Mouse (Mus musculus) ES-E14 (cell line): ENCODE data around the gene Ctps2.

Source experiments
- CHD2 ChIP-seq: IDR thresholded peaks from 2 replicates; pipeline ENCODE4 v1.6.1; 2014; ENCODE audit warnings: mild to moderate bottlenecking, low read depth, low read length, inconsistent platforms
- MAFK ChIP-seq: IDR thresholded peaks from 2 replicates; pipeline ENCODE4 v1.6.1; 2014; ENCODE audit warnings: mild to moderate bottlenecking, low read depth, low read length, inconsistent platforms; ENCODE audit not compliant: insufficient read depth
- ZC3H11A ChIP-seq: IDR thresholded peaks from 2 replicates; pipeline ENCODE4 v1.6.1; 2012; ENCODE audit warnings: low read depth, mild to moderate bottlenecking, inconsistent platforms, low read length, borderline replicate concordance
- ZNF384 ChIP-seq: IDR thresholded peaks from 2 replicates; pipeline ENCODE4 v1.6.1; 2012; ENCODE audit warnings: low read depth, low read length, inconsistent platforms

GRCm38 (mm10) chrX:162942027-162942426 lies 41.0 kb downstream of the Ctps2 start:
- TF ChIP-seq MAFK: no peak
- TF ChIP-seq ZNF384: no peak
- TF ChIP-seq CHD2: no peak
- no peak for TF ChIP-seq ZC3H11A
